Mouse (Mus musculus) cerebellum, adult 2 months (tissue): ENCODE results near the gene 1810010H24Rik.
"Not testable (repeated sequence)": the region's sequence is repeated elsewhere in the genome, so short reads cannot be mapped to it uniquely, and the experiment has no call there.

Experiments
- CTCF ChIP-seq: fragments of 200-500 bp; IDR thresholded peaks from 2 replicates; pipeline ENCODE4 v1.5.1; 2011; ENCODE audit warnings: low read depth, mild to moderate bottlenecking, control low read depth, low read length, moderate library complexity, borderline replicate concordance; ENCODE audit not compliant: insufficient read depth
- POLR2A ChIP-seq: fragments of 200-500 bp; IDR thresholded peaks from 2 replicates; pipeline ENCODE4 v1.6.1; 2011; ENCODE audit warnings: low read length, control low read depth, borderline replicate concordance; ENCODE audit not compliant: insufficient read depth

- not testable (repeated sequence) for TF ChIP-seq CTCF, POLR2A
These were observed 9.8 kb upstream of the 1810010H24Rik start for GRCm38 (mm10) chr11:107015535-107016187.
